Mouse (Mus musculus): ENCODE data around the gene Ndufv3.

DNA sequence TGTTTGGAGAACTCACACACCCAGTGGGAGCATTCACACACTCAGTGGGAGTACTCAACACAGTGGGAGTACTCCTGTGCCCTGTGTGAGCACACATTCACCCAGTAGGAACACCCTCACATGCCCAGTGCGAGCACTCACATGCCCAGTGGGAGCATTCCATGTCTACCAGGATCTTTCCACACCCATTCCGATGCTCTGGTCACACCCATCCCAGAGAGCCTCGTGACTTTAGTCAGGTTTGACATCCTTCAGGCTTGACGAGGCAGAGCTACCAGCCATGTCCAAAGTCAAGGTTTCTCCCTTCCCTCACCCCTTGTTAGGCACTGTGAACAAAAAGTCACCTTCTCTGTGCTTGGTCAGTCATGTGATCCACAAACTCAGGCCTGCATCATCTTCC is 15.4 kb downstream of the Ndufv3 start:
- TF ChIP-seq CTCF (IDR thresholded peaks at IDR 0.05; ENCODE audit: insufficient read depth, low read length) (no peak), POLR2A (IDR thresholded peaks at IDR 0.05; ENCODE audit: borderline replicate concordance, extremely low read depth, low read depth, low read length) (no peak)
